Mouse (Mus musculus): Measurements from ENCODE around the gene Cmpk2.

DNA sequence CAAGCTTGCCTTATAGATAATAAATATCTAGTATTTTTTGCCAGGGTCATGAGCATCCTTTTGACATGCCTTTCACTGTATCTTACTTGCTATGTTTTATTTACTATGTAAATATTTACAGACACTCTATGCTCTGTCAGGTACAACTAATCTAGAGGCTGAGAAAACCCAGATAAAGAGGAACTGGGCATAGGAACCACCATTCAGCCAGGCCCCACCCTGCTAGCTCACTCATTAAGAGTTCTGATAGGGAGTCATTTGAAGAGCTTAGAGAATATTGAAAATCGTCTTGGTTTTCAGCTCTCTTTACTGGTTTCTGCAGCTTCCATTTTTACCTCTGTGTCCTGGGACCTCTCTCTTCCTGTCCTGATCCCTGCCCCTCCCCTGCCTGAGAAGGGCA lies 17.9 kb upstream of the Cmpk2 start:
- TF ChIP-seq CTCF (IDR thresholded peaks at IDR 0.05; ENCODE audit: extremely low read depth, insufficient read depth, insufficient read length, insufficient replicate concordance): no peak
- no peak for TF ChIP-seq POLR2A (IDR thresholded peaks at IDR 0.05; ENCODE audit: low read depth, low read length)
